Mouse (Mus musculus) left cerebral cortex, adult 9 months (tissue): Measurements from ENCODE around the gene Hk3.

ENCODE experiments used
- DNase-seq, 2 experiments: peaks; one replicate each; pipeline ENCODE4 v3.0.0; 2022; ENCODE audit warnings: low spot score in 2 of 2

Hk3 gene

GRCm38 (mm10) chr13:55021194-55021779 is at the start of gene Hk3:
Gene Hk3 (minus strand): TSS chr13:55021385.
- DNase-seq, result no peak

- no peak for DNase-seq
These were observed 48.5 kb upstream of the Hk3 start for GRCm38 (mm10) chr13:55069719-55070118.

- DNase-seq, result no peak
These were observed 42.1 kb upstream of the Hk3 start for GRCm38 (mm10) chr13:55063276-55063675.

GRCm38 (mm10) chr13:55058042-55058441 is 36.9 kb upstream of the Hk3 start:
- no peak for DNase-seq

- DNase-seq, result no peak
These were observed 26.5 kb upstream of the Hk3 start for GRCm38 (mm10) chr13:55047706-55048105.

- DNase-seq, result no peak
These were observed 18.8 kb upstream of the Hk3 start for GRCm38 (mm10) chr13:55040016-55040415.

- DNase-seq, result no peak
These were observed 3.0 kb upstream of the Hk3 start for GRCm38 (mm10) chr13:55024215-55024614.

- DNase-seq, result no peak
These were observed 1.5 kb upstream of the Hk3 start for GRCm38 (mm10) chr13:55022715-55023114.

- DNase-seq, result no peak
These were observed 1.1 kb upstream of the Hk3 start for GRCm38 (mm10) chr13:55022256-55022655.

GRCm38 (mm10) chr13:55020051-55020450 is 1.1 kb downstream of the Hk3 start:
- no peak for DNase-seq

GRCm38 (mm10) chr13:55019181-55019580 is 2.0 kb downstream of the Hk3 start:
- DNase-seq, result no peak

GRCm38 (mm10) chr13:55018700-55019099 is 2.5 kb downstream of the Hk3 start:
- no peak for DNase-seq

- no peak for DNase-seq
These were observed 3.1 kb downstream of the Hk3 start for GRCm38 (mm10) chr13:55017898-55018599.

GRCm38 (mm10) chr13:55017154-55017897 is 3.9 kb downstream of the Hk3 start:
- DNase-seq, result no peak

GRCm38 (mm10) chr13:55014451-55014850 is 6.7 kb downstream of the Hk3 start:
- no peak for DNase-seq

GRCm38 (mm10) chr13:55013702-55014344 is 7.4 kb downstream of the Hk3 start:
- no peak for DNase-seq

- DNase-seq, result no peak
These were observed 9.2 kb downstream of the Hk3 start for GRCm38 (mm10) chr13:55011981-55012478.

- DNase-seq, result no peak
These were observed 10.1 kb downstream of the Hk3 start for GRCm38 (mm10) chr13:55011103-55011502.

GRCm38 (mm10) chr13:55008589-55008988 is 12.6 kb downstream of the Hk3 start:
- DNase-seq, result no peak

- DNase-seq, result no peak
These were observed 14.8 kb downstream of the Hk3 start for GRCm38 (mm10) chr13:55006415-55006742.

GRCm38 (mm10) chr13:55005691-55006414 is 15.3 kb downstream of the Hk3 start:
- peak in 1 of 2 experiments; percentile 56 for DNase-seq

- peak in 1 of 2 experiments; percentile 38 for DNase-seq
These were observed 16.5 kb downstream of the Hk3 start for GRCm38 (mm10) chr13:55004646-55005045.
